Mouse (Mus musculus) liver (tissue): Measurements from ENCODE around the gene Stk36.

ENCODE experiments used
- DNase-seq: peaks from one replicate; pipeline ENCODE4 v3.0.0-alpha.2; 2020; ENCODE audit warnings: mixed read lengths

The Stk36 gene

GRCm38 (mm10) chr1:74601267-74601962, at the start of gene Stk36, which contains the start of gene Rnf25:
Gene Stk36 (plus strand): TSS chr1:74601445.
Gene Rnf25 (minus strand): TSS chr1:74601397.
- peak; percentile 81 for DNase-seq

- DNase-seq, result no peak
These were observed 42.2 kb upstream of the Stk36 start for GRCm38 (mm10) chr1:74559061-74559460.

GRCm38 (mm10) chr1:74565834-74566233, 35.4 kb upstream of the Stk36 start:
- DNase-seq, result no peak

GRCm38 (mm10) chr1:74569739-74570719, 31.2 kb upstream of the Stk36 start:
- no peak for DNase-seq

GRCm38 (mm10) chr1:74582621-74583020, 18.6 kb upstream of the Stk36 start:
- no peak for DNase-seq

GRCm38 (mm10) chr1:74584616-74585398, 16.4 kb upstream of the Stk36 start:
- DNase-seq, result no peak

GRCm38 (mm10) chr1:74587233-74587772, 13.9 kb upstream of the Stk36 start:
- no peak for DNase-seq

- DNase-seq, result peak; percentile 97
These were observed 13.3 kb upstream of the Stk36 start, which contains the start of the genes Zfp142 and Bcs1l for GRCm38 (mm10) chr1:74587773-74588445. Gene Zfp142 (minus strand): TSS chr1:74588246. Gene Bcs1l (plus strand): TSS chr1:74588289.

- no peak for DNase-seq
These were observed 6.8 kb upstream of the Stk36 start for GRCm38 (mm10) chr1:74594434-74594833.

- no peak for DNase-seq
These were observed 561 bp upstream of the Stk36 start for GRCm38 (mm10) chr1:74600501-74601266.

- no peak for DNase-seq
These were observed 22.9 kb downstream of the Stk36 start for GRCm38 (mm10) chr1:74624183-74624582.

- no peak for DNase-seq
These were observed 24.8 kb downstream of the Stk36 start for GRCm38 (mm10) chr1:74626076-74626475.

- no peak for DNase-seq
These were observed 26.8 kb downstream of the Stk36 start for GRCm38 (mm10) chr1:74628001-74628400.

- no peak for DNase-seq
These were observed 31.5 kb downstream of the Stk36 start for GRCm38 (mm10) chr1:74632734-74633133.

- no peak for DNase-seq
These were observed 42.3 kb downstream of the Stk36 start for GRCm38 (mm10) chr1:74643524-74643923.

GRCm38 (mm10) chr1:74643926-74644325, 42.7 kb downstream of the Stk36 start:
- DNase-seq, result no peak

GRCm38 (mm10) chr1:74661448-74662195, 60.4 kb downstream of the Stk36 start, which contains the start of gene Ttll4:
Gene Ttll4 (plus strand): TSS chr1:74661745.
- peak; percentile 93 for DNase-seq

- no peak for DNase-seq
These were observed 61.1 kb downstream of the Stk36 start for GRCm38 (mm10) chr1:74662253-74662865.

- DNase-seq, result no peak
These were observed 63.9 kb downstream of the Stk36 start for GRCm38 (mm10) chr1:74665153-74665552.

GRCm38 (mm10) chr1:74668371-74668770, 67.1 kb downstream of the Stk36 start:
- no peak for DNase-seq
